ENCODE assay signal across 9 mouse cellular contexts in the genomic region with DNA sequence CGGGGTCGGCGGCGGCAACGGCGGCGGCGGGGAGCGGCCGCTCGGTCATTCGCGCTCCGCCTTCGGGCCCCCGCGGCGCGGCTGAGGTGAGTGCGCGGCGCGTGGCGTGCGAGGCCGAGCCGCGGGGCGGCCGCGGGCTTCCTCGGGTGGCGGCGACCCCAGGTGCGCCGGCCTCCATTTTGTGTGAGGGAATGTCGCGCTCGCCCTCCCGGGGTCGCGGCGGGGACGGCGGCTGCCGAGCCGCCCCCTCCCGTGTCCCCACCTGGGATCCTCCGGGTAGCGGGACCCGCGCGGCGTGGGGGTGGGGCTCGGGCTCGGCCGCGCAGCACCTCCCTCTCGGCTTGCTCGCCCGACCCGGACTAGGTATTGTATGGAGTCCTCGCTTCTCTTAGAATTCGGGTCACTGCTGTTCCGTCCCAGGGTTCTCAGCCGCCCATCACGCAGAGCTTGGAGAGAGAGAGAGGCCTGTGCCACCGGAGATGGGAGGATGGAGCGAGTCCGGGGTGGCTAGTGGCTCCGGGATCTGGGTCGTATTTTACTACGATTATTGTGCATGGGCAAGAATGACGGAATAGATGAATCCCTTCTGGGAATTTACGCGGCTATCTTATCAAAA. TPM values are rescaled to one million over a fixed set of nuclear protein-coding genes. Genes with fewer than 3 reads are reported as not detected.
DNase-seq lines count a peak whose midpoint lies in the region; ATAC-seq lines count a peak whose summit lies in the region.
"Had no signal": no experiment of that assay in that cellular context is flagged by ENCODE, and none has a peak within 500 bp of the region (broad histone marks: within the 10 kb centered on the region; RNA-seq: fewer than 3 reads in every experiment).

No protein-coding gene starts in this region.

- H3K27ac ChIP-seq in embryonic facial prominence, embryonic 14.5 days (replicated peaks; ENCODE audit: low read depth, low read length): no peak overlapping the region
- peak overlapping the region; percentile 93 for H3K27ac ChIP-seq in hindbrain, embryonic 12.5 days
- peak overlapping the region; percentile 92 for H3K27ac ChIP-seq in limb, embryonic 10.5 days
- peak overlapping the region; percentile 83 for H3K27ac ChIP-seq in neural tube, embryonic 12.5 days

- peak; percentile 47 for DNase-seq in adrenal gland, postnatal 10 days
- peak; percentile 25 for DNase-seq in embryonic facial prominence, embryonic 14.5 days (ENCODE audit: low spot score)
- no peak for DNase-seq in limb, embryonic 10.5 days (ENCODE audit: low spot score)
- DNase-seq in c-Kit-positive CD71-positive TER-119-positive erythroid progenitor cells, embryonic 14.5 days (ENCODE audit: low spot score): no peak

- peaks cover 44% of the 10 kb centered on the region for H3K27me3 ChIP-seq in erythroblast, embryonic 14.5 days (ENCODE audit: control insufficient read depth)
- peaks cover 18% of the 10 kb centered on the region for H3K27me3 ChIP-seq in embryonic facial prominence, embryonic 14.5 days (replicated peaks; ENCODE audit: control insufficient read depth, insufficient read depth, low read length)
- peaks cover 19% of the 10 kb centered on the region for H3K27me3 ChIP-seq in hindbrain, embryonic 12.5 days
- H3K27me3 ChIP-seq in limb, embryonic 10.5 days (ENCODE audit: low read depth, poor library complexity, severe bottlenecking): peaks cover 32% of the 10 kb centered on the region
- H3K27me3 ChIP-seq in neural tube, embryonic 12.5 days (replicated peaks): 0 out of 2 replicates have a peak, but pooled peaks cover 3% of the 10 kb centered on the region

- ATAC-seq in erythroblast, adult 5-6 weeks (replicated peaks; ENCODE audit: low FRiP score, poor library complexity, severe bottlenecking): no peak
- ATAC-seq in embryonic facial prominence, embryonic 14.5 days (ENCODE audit: low read depth): peak; percentile 76
- ATAC-seq in hindbrain, embryonic 12.5 days (ENCODE audit: low FRiP score): peak; percentile 87
- peak; percentile 79 for ATAC-seq in neural tube, embryonic 12.5 days (ENCODE audit: low FRiP score, low read depth)

- peak overlapping the region; percentile 79 for H3K4me3 ChIP-seq in erythroblast, embryonic 14.5 days (replicated peaks)
- H3K4me3 ChIP-seq in embryonic facial prominence, embryonic 14.5 days (ENCODE audit: low read depth, low read length): peak overlapping the region; percentile 76
- H3K4me3 ChIP-seq in hindbrain, embryonic 12.5 days: peak overlapping the region; percentile 90
- H3K4me3 ChIP-seq in limb, embryonic 10.5 days: peak overlapping the region; percentile 88
- H3K4me3 ChIP-seq in neural tube, embryonic 12.5 days: peak overlapping the region; percentile 82

- under 1% methylated on average over 17 of the region's 76 CpGs for WGBS in embryonic facial prominence, embryonic 14.5 days
- under 1% methylated on average over 68 of the region's 76 CpGs for WGBS in hindbrain, embryonic 12.5 days
- WGBS in limb, embryonic 10.5 days: 2% methylated on average over 76 of the region's 76 CpGs
- WGBS in neural tube, embryonic 12.5 days: under 1% methylated on average over 75 of the region's 76 CpGs

- H3K9ac ChIP-seq in embryonic facial prominence, embryonic 14.5 days (ENCODE audit: low read depth, low read length): peak overlapping the region; percentile 75
- peak overlapping the region; percentile 86 for H3K9ac ChIP-seq in hindbrain, embryonic 12.5 days
- H3K9ac ChIP-seq in neural tube, embryonic 12.5 days: peak overlapping the region; percentile 83

- peaks cover 46% of the 10 kb centered on the region for H3K4me1 ChIP-seq in erythroblast, embryonic 14.5 days (ENCODE audit: control insufficient read depth)
- no peaks in the 10 kb centered on the region for H3K4me1 ChIP-seq in embryonic facial prominence, embryonic 14.5 days (ENCODE audit: control insufficient read depth, insufficient read depth, low read length)
- H3K4me1 ChIP-seq in hindbrain, embryonic 12.5 days: peaks cover 9% of the 10 kb centered on the region; the same call in 1 of the 2 replicates
- peaks cover 19% of the 10 kb centered on the region for H3K4me1 ChIP-seq in limb, embryonic 10.5 days
- peaks cover 4% of the 10 kb centered on the region; the same call in 1 of the 2 replicates for H3K4me1 ChIP-seq in neural tube, embryonic 12.5 days

- H3K36me3 ChIP-seq in erythroblast, embryonic 14.5 days (ENCODE audit: control insufficient read depth): no peaks in the 10 kb centered on the region; the same call in 1 of the 2 replicates
- no peaks in the 10 kb centered on the region for H3K36me3 ChIP-seq in embryonic facial prominence, embryonic 14.5 days (ENCODE audit: control insufficient read depth, insufficient read depth, low read length)
- no peaks in the 10 kb centered on the region for H3K36me3 ChIP-seq in hindbrain, embryonic 12.5 days
- H3K36me3 ChIP-seq in limb, embryonic 10.5 days: no peaks in the 10 kb centered on the region
- no peaks in the 10 kb centered on the region for H3K36me3 ChIP-seq in neural tube, embryonic 12.5 days

- H3K4me2 ChIP-seq in embryonic facial prominence, embryonic 14.5 days (ENCODE audit: low read depth, low read length): peak overlapping the region; percentile 95
- peak overlapping the region; percentile 84 for H3K4me2 ChIP-seq in hindbrain, embryonic 12.5 days (replicated peaks)
- H3K4me2 ChIP-seq in neural tube, embryonic 12.5 days (replicated peaks): peak overlapping the region; percentile 90

- no peaks in the 10 kb centered on the region for H3K9me3 ChIP-seq in erythroblast, embryonic 14.5 days (ENCODE audit: control insufficient read depth, low read length)
- no peaks in the 10 kb centered on the region for H3K9me3 ChIP-seq in embryonic facial prominence, embryonic 14.5 days (ENCODE audit: control insufficient read depth, low read length)
- H3K9me3 ChIP-seq in hindbrain, embryonic 12.5 days (replicated peaks): no peaks in the 10 kb centered on the region
- no peaks in the 10 kb centered on the region for H3K9me3 ChIP-seq in limb, embryonic 10.5 days (replicated peaks)
- no peaks in the 10 kb centered on the region for H3K9me3 ChIP-seq in neural tube, embryonic 12.5 days

RNA-seq across cellular contexts. Expression of gene Fam169a, which starts 4.6 kb away (rescaled TPM):
- 0.01 and 0.04 TPM in 2 replicates for polyA plus RNA-seq in erythroblast, embryonic 14.5 days (2012)
- total RNA-seq in erythroblast, adult 5-6 weeks (2015; ENCODE audit: low replicate concordance): under 0.01 and 1.7 TPM in 2 replicates
- 0.56 and 2.3 TPM in 2 replicates for total RNA-seq in erythroblast, adult 5-6 weeks (2017; ENCODE audit: low replicate concordance)
- total RNA-seq in adrenal gland, postnatal 10 days (2021): 1 to 10 TPM; 4.9 to 5.4 TPM
- 3.0 and 3.2 TPM in 2 replicates for polyA plus RNA-seq in embryonic facial prominence, embryonic 14.5 days (2014; fragmentation: Nextera tagmentation; extraction: Ambion mirVana)
- 14.8 and 14.9 TPM in 2 replicates for polyA plus RNA-seq in hindbrain, embryonic 12.5 days (2016; fragmentation: Nextera tagmentation; extraction: Ambion mirVana)
- polyA plus RNA-seq in limb, embryonic 10.5 days (2016; fragmentation: Nextera tagmentation; extraction: Ambion mirVana): 7.5 and 7.8 TPM in 2 replicates
- polyA plus RNA-seq in neural tube, embryonic 12.5 days (2016; fragmentation: Nextera tagmentation; extraction: Ambion mirVana): 15.8 and 16.2 TPM in 2 replicates

RNA-seq across cellular contexts. Expression of gene Gm6169, which starts 27.3 kb away (rescaled TPM):
- polyA plus RNA-seq in erythroblast, embryonic 14.5 days (2012): not detected in 2 replicates
- total RNA-seq in erythroblast, adult 5-6 weeks (2015; ENCODE audit: low replicate concordance): 4.6 and 9.0 TPM in 2 replicates
- 0.98 and 2.9 TPM in 2 replicates for total RNA-seq in erythroblast, adult 5-6 weeks (2017; ENCODE audit: low replicate concordance)
- total RNA-seq in adrenal gland, postnatal 10 days (2021): 10 to 100 TPM in 1 of 2 experiments, under 1 TPM in 1; 0.87 to 17.1 TPM
- polyA plus RNA-seq in embryonic facial prominence, embryonic 14.5 days (2014; fragmentation: Nextera tagmentation; extraction: Ambion mirVana): 3.6 and 5.4 TPM in 2 replicates
- 0.40 and 1.4 TPM in 2 replicates for polyA plus RNA-seq in hindbrain, embryonic 12.5 days (2016; fragmentation: Nextera tagmentation; extraction: Ambion mirVana)
- 1.2 and 2.0 TPM in 2 replicates for polyA plus RNA-seq in limb, embryonic 10.5 days (2016; fragmentation: Nextera tagmentation; extraction: Ambion mirVana)
- polyA plus RNA-seq in neural tube, embryonic 12.5 days (2016; fragmentation: Nextera tagmentation; extraction: Ambion mirVana): 0.27 and 0.68 TPM in 2 replicates

RNA-seq across cellular contexts. Expression of gene 1700029F12Rik, which starts 37.6 kb away (rescaled TPM):
- not detected in 2 replicates for polyA plus RNA-seq in erythroblast, embryonic 14.5 days (2012)
- total RNA-seq in erythroblast, adult 5-6 weeks (2015; ENCODE audit: low replicate concordance): not detected in 2 replicates
- total RNA-seq in erythroblast, adult 5-6 weeks (2017; ENCODE audit: low replicate concordance): not detected in 2 replicates
- not detected for total RNA-seq in adrenal gland, postnatal 10 days (2021)
- not detected in 2 replicates for polyA plus RNA-seq in embryonic facial prominence, embryonic 14.5 days (2014; fragmentation: Nextera tagmentation; extraction: Ambion mirVana)
- polyA plus RNA-seq in hindbrain, embryonic 12.5 days (2016; fragmentation: Nextera tagmentation; extraction: Ambion mirVana): not detected in 2 replicates
- polyA plus RNA-seq in limb, embryonic 10.5 days (2016; fragmentation: Nextera tagmentation; extraction: Ambion mirVana): not detected in 2 replicates
- not detected in 2 replicates for polyA plus RNA-seq in neural tube, embryonic 12.5 days (2016; fragmentation: Nextera tagmentation; extraction: Ambion mirVana)
- total RNA-seq: heart, postnatal 36 days had no signal

Comparison
In these comparisons a context has a peak if more than half of its experiments do, and no peak if none do; other contexts are left out.
1. DNase-seq: peak in adrenal gland, postnatal 10 days (single experiment) and embryonic facial prominence, embryonic 14.5 days (single experiment); none in limb, embryonic 10.5 days (single experiment) and c-Kit-positive CD71-positive TER-119-positive erythroid progenitor cells, embryonic 14.5 days (single experiment).
2. Peak in every context shown above with its lines, with median percentiles within 50 percentile points of each other: H3K4me3 ChIP-seq, H3K4me2 ChIP-seq and H3K9ac ChIP-seq.